Mouse (Mus musculus): ENCODE measurements around the gene Map2k6. TPM values are rescaled to one million over a fixed set of nuclear protein-coding genes. Genes with fewer than 3 reads are reported as not detected.

The Map2k6 gene
- polyA plus RNA-seq, 1 experiment from 2014 or later: 17.6 TPM

GRCm38 (mm10) chr11:110538206-110538605 lies 139.3 kb downstream of the Map2k6 start:
- Histone ChIP-seq H3K4me3 (replicated peaks; ENCODE audit: low read length) (no peak overlapping the region), H3K27ac (ENCODE audit: low read length) (no peak overlapping the region), H3K4me2 (ENCODE audit: low read depth, low read length) (no peak overlapping the region), H3K9ac (ENCODE audit: low read length) (no peak overlapping the region), H3K27me3 (ENCODE audit: control insufficient read depth, insufficient read depth, low read length) (no peaks in the 10 kb centered on the region), H3K4me1 (ENCODE audit: control insufficient read depth, insufficient read depth, low read length) (no peaks in the 10 kb centered on the region), H3K36me3 (ENCODE audit: control insufficient read depth, insufficient read depth, low read length) (no peaks in the 10 kb centered on the region), H3K9me3 (replicated peaks; ENCODE audit: control insufficient read depth, low read length) (no peaks in the 10 kb centered on the region)
- ATAC-seq (ENCODE audit: insufficient read depth, low FRiP score): no peak
- 57% methylated on average over 10 of the region's 10 CpGs for WGBS

GRCm38 (mm10) chr11:110541933-110542332 lies 143.0 kb downstream of the Map2k6 start:
- no peak overlapping the region for H3K27ac ChIP-seq (ENCODE audit: low read length)
- ATAC-seq (ENCODE audit: insufficient read depth, low FRiP score): no peak
- no peaks in the 10 kb centered on the region for H3K27me3 ChIP-seq (ENCODE audit: control insufficient read depth, insufficient read depth, low read length)
- H3K4me3 ChIP-seq (replicated peaks; ENCODE audit: low read length): no peak overlapping the region
- no peaks in the 10 kb centered on the region for H3K36me3 ChIP-seq (ENCODE audit: control insufficient read depth, insufficient read depth, low read length)
- no peaks in the 10 kb centered on the region for H3K4me1 ChIP-seq (ENCODE audit: control insufficient read depth, insufficient read depth, low read length)
- H3K9ac ChIP-seq (ENCODE audit: low read length): no peak overlapping the region
- H3K4me2 ChIP-seq (ENCODE audit: low read depth, low read length): no peak overlapping the region
- 76% methylated on average over 4 of the region's 4 CpGs for WGBS
- no peaks in the 10 kb centered on the region for H3K9me3 ChIP-seq (replicated peaks; ENCODE audit: control insufficient read depth, low read length)

GRCm38 (mm10) chr11:110544419-110545210 lies 145.7 kb downstream of the Map2k6 start:
- H3K4me3 ChIP-seq (replicated peaks; ENCODE audit: low read length): no peak overlapping the region
- H3K36me3 ChIP-seq (ENCODE audit: control insufficient read depth, insufficient read depth, low read length): no peaks in the 10 kb centered on the region
- H3K27ac ChIP-seq (ENCODE audit: low read length): no peak overlapping the region
- H3K27me3 ChIP-seq (ENCODE audit: control insufficient read depth, insufficient read depth, low read length): no peaks in the 10 kb centered on the region
- no peaks in the 10 kb centered on the region for H3K4me1 ChIP-seq (ENCODE audit: control insufficient read depth, insufficient read depth, low read length)
- H3K4me2 ChIP-seq (ENCODE audit: low read depth, low read length): no peak overlapping the region
- no peak for ATAC-seq (ENCODE audit: insufficient read depth, low FRiP score)
- no peak overlapping the region for H3K9ac ChIP-seq (ENCODE audit: low read length)
- 78% methylated on average over 11 of the region's 11 CpGs for WGBS
- H3K9me3 ChIP-seq (replicated peaks; ENCODE audit: control insufficient read depth, low read length): no peaks in the 10 kb centered on the region

GRCm38 (mm10) chr11:110545416-110545815 lies 146.5 kb downstream of the Map2k6 start:
- no peak overlapping the region for H3K27ac ChIP-seq (ENCODE audit: low read length)
- no peak for ATAC-seq (ENCODE audit: insufficient read depth, low FRiP score)
- no peaks in the 10 kb centered on the region for H3K27me3 ChIP-seq (ENCODE audit: control insufficient read depth, insufficient read depth, low read length)
- no peaks in the 10 kb centered on the region for H3K36me3 ChIP-seq (ENCODE audit: control insufficient read depth, insufficient read depth, low read length)
- WGBS: 67% methylated on average over 3 of the region's 3 CpGs
- H3K4me3 ChIP-seq (replicated peaks; ENCODE audit: low read length): no peak overlapping the region
- H3K4me2 ChIP-seq (ENCODE audit: low read depth, low read length): no peak overlapping the region
- H3K4me1 ChIP-seq (ENCODE audit: control insufficient read depth, insufficient read depth, low read length): no peaks in the 10 kb centered on the region
- no peak overlapping the region for H3K9ac ChIP-seq (ENCODE audit: low read length)
- no peaks in the 10 kb centered on the region for H3K9me3 ChIP-seq (replicated peaks; ENCODE audit: control insufficient read depth, low read length)

- WGBS: 68% methylated on average over 12 of the region's 12 CpGs
- Histone ChIP-seq H3K27me3 (ENCODE audit: control insufficient read depth, insufficient read depth, low read length) (no peaks in the 10 kb centered on the region), H3K4me2 (ENCODE audit: low read depth, low read length) (no peak overlapping the region), H3K4me1 (ENCODE audit: control insufficient read depth, insufficient read depth, low read length) (no peaks in the 10 kb centered on the region), H3K4me3 (replicated peaks; ENCODE audit: low read length) (no peak overlapping the region), H3K27ac (ENCODE audit: low read length) (no peak overlapping the region), H3K36me3 (ENCODE audit: control insufficient read depth, insufficient read depth, low read length) (no peaks in the 10 kb centered on the region), H3K9me3 (replicated peaks; ENCODE audit: control insufficient read depth, low read length) (no peaks in the 10 kb centered on the region), H3K9ac (ENCODE audit: low read length) (no peak overlapping the region)
- no peak for ATAC-seq (ENCODE audit: insufficient read depth, low FRiP score)
Observed at GRCm38 (mm10) chr11:110551471-110551967, 152.6 kb downstream of the Map2k6 start.

GRCm38 (mm10) chr11:110562320-110563081 lies 163.6 kb downstream of the Map2k6 start:
- Histone ChIP-seq H3K4me1 (ENCODE audit: control insufficient read depth, insufficient read depth, low read length) (no peaks in the 10 kb centered on the region), H3K9ac (ENCODE audit: low read length) (no peak overlapping the region), H3K27me3 (ENCODE audit: control insufficient read depth, insufficient read depth, low read length) (no peaks in the 10 kb centered on the region), H3K4me2 (ENCODE audit: low read depth, low read length) (no peak overlapping the region), H3K9me3 (replicated peaks; ENCODE audit: control insufficient read depth, low read length) (no peaks in the 10 kb centered on the region), H3K4me3 (replicated peaks; ENCODE audit: low read length) (no peak overlapping the region), H3K27ac (ENCODE audit: low read length) (no peak overlapping the region), H3K36me3 (ENCODE audit: control insufficient read depth, insufficient read depth, low read length) (no peaks in the 10 kb centered on the region)
- ATAC-seq (ENCODE audit: insufficient read depth, low FRiP score): no peak
- WGBS: 81% methylated on average over 12 of the region's 12 CpGs

- Histone ChIP-seq H3K4me3 (replicated peaks; ENCODE audit: low read length) (no peak overlapping the region), H3K9ac (ENCODE audit: low read length) (no peak overlapping the region), H3K4me2 (ENCODE audit: low read depth, low read length) (no peak overlapping the region), H3K36me3 (ENCODE audit: control insufficient read depth, insufficient read depth, low read length) (no peaks in the 10 kb centered on the region), H3K27me3 (ENCODE audit: control insufficient read depth, insufficient read depth, low read length) (no peaks in the 10 kb centered on the region), H3K4me1 (ENCODE audit: control insufficient read depth, insufficient read depth, low read length) (no peaks in the 10 kb centered on the region), H3K9me3 (replicated peaks; ENCODE audit: control insufficient read depth, low read length) (no peaks in the 10 kb centered on the region), H3K27ac (ENCODE audit: low read length) (no peak overlapping the region)
- ATAC-seq (ENCODE audit: insufficient read depth, low FRiP score): no peak
- WGBS: 36% methylated on average over 12 of the region's 12 CpGs
Observed at GRCm38 (mm10) chr11:110563272-110563671, 164.3 kb downstream of the Map2k6 start.

GRCm38 (mm10) chr11:110563801-110564200 lies 164.9 kb downstream of the Map2k6 start:
- no peaks in the 10 kb centered on the region for H3K4me1 ChIP-seq (ENCODE audit: control insufficient read depth, insufficient read depth, low read length)
- no peak for ATAC-seq (ENCODE audit: insufficient read depth, low FRiP score)
- no peak overlapping the region for H3K4me2 ChIP-seq (ENCODE audit: low read depth, low read length)
- no peak overlapping the region for H3K9ac ChIP-seq (ENCODE audit: low read length)
- no peaks in the 10 kb centered on the region for H3K27me3 ChIP-seq (ENCODE audit: control insufficient read depth, insufficient read depth, low read length)
- H3K4me3 ChIP-seq (replicated peaks; ENCODE audit: low read length): no peak overlapping the region
- H3K27ac ChIP-seq (ENCODE audit: low read length): no peak overlapping the region
- H3K36me3 ChIP-seq (ENCODE audit: control insufficient read depth, insufficient read depth, low read length): no peaks in the 10 kb centered on the region
- 80% methylated on average over 10 of the region's 10 CpGs for WGBS
- H3K9me3 ChIP-seq (replicated peaks; ENCODE audit: control insufficient read depth, low read length): no peaks in the 10 kb centered on the region

- Histone ChIP-seq H3K27me3 (ENCODE audit: control insufficient read depth, insufficient read depth, low read length) (no peaks in the 10 kb centered on the region), H3K9ac (ENCODE audit: low read length) (no peak overlapping the region), H3K4me3 (replicated peaks; ENCODE audit: low read length) (no peak overlapping the region), H3K4me2 (ENCODE audit: low read depth, low read length) (no peak overlapping the region), H3K36me3 (ENCODE audit: control insufficient read depth, insufficient read depth, low read length) (no peaks in the 10 kb centered on the region), H3K4me1 (ENCODE audit: control insufficient read depth, insufficient read depth, low read length) (no peaks in the 10 kb centered on the region), H3K27ac (ENCODE audit: low read length) (no peak overlapping the region), H3K9me3 (replicated peaks; ENCODE audit: control insufficient read depth, low read length) (no peaks in the 10 kb centered on the region)
- 87% methylated on average over 7 of the region's 7 CpGs for WGBS
- no peak for ATAC-seq (ENCODE audit: insufficient read depth, low FRiP score)
Observed at GRCm38 (mm10) chr11:110566307-110566706, 167.4 kb downstream of the Map2k6 start.
